Mouse (Mus musculus) C2C12 (cell line): Measurements from ENCODE around the gene Eml2.

Source experiments
- CTCF ChIP-seq: IDR thresholded peaks from one replicate; pipeline ENCODE4 v1.5.1; 2011; ENCODE audit not compliant: control insufficient read depth, insufficient read depth, insufficient read length
- MYOG ChIP-seq: IDR thresholded peaks from one replicate; pipeline ENCODE4 v1.6.1; 2011; ENCODE audit not compliant: control insufficient read depth, insufficient read length; ENCODE audit errors: extremely low read depth

- no peak for TF ChIP-seq MYOG
- no peak for TF ChIP-seq CTCF
These were observed 38.7 kb downstream of the Eml2 start for GRCm38 (mm10) chr7:19214940-19215339.
